8 mouse cellular contexts compared by ENCODE assay signal in genomic region chr6:145276265-145276780, GRCm38 (mm10). TPM values are rescaled to one million over a fixed set of nuclear protein-coding genes. Genes with fewer than 3 reads are reported as not detected.
A peak's percentile ranks its signal among the peaks of the same experiment; 100 is the strongest.
DNase-seq lines count a peak whose midpoint lies in the region; ATAC-seq lines count a peak whose summit lies in the region.

No protein-coding gene starts in this region.

- ATAC-seq in common myeloid progenitor, adult 5-6 weeks (replicated peaks; ENCODE audit: low read depth, poor library complexity, severe bottlenecking): peak; percentile 91
- peak; percentile 61 for ATAC-seq in intestine, embryonic 14.5 days (replicated peaks; ENCODE audit: low FRiP score, low TSS enrichment, low read depth)
- ATAC-seq in liver, embryonic 15.5 days (ENCODE audit: insufficient read depth): peak; percentile 63
- peak; percentile 60 for ATAC-seq in stomach, embryonic 15.5 days (ENCODE audit: insufficient read depth, low FRiP score, low read depth)

- no peak overlapping the region for H3K9ac ChIP-seq in intestine, embryonic 14.5 days (ENCODE audit: low read length)
- peak overlapping the region; percentile 44; the same call in 1 of the 2 replicates for H3K9ac ChIP-seq in liver, embryonic 15.5 days
- H3K9ac ChIP-seq in stomach, embryonic 15.5 days: no peak overlapping the region

- no peaks in the 10 kb centered on the region for H3K27me3 ChIP-seq in intestine, embryonic 14.5 days (replicated peaks; ENCODE audit: control insufficient read depth, insufficient read depth, low read length)
- no peaks in the 10 kb centered on the region; the same call in 1 of the 2 replicates for H3K27me3 ChIP-seq in liver, embryonic 15.5 days
- H3K27me3 ChIP-seq in stomach, embryonic 15.5 days (replicated peaks): no peaks in the 10 kb centered on the region

- H3K27ac ChIP-seq in intestine, embryonic 14.5 days (ENCODE audit: low read depth): no peak overlapping the region
- peak overlapping the region; percentile 63 for H3K27ac ChIP-seq in liver, embryonic 15.5 days (replicated peaks)
- no peak overlapping the region for H3K27ac ChIP-seq in stomach, embryonic 15.5 days

- 3% methylated on average over 17 of the region's 17 CpGs for WGBS in intestine, embryonic 14.5 days
- 4% methylated on average over 17 of the region's 17 CpGs for WGBS in liver, embryonic 15.5 days (ENCODE audit: insufficient replicate concordance)
- WGBS in stomach, embryonic 15.5 days: 2% methylated on average over 17 of the region's 17 CpGs

- H3K36me3 ChIP-seq in intestine, embryonic 14.5 days (ENCODE audit: control insufficient read depth, insufficient read depth, low read length): no peaks in the 10 kb centered on the region
- no peaks in the 10 kb centered on the region for H3K36me3 ChIP-seq in liver, embryonic 15.5 days (replicated peaks)
- no peaks in the 10 kb centered on the region for H3K36me3 ChIP-seq in stomach, embryonic 15.5 days

- peak; percentile 58 for DNase-seq in 3T3-L1 (ENCODE audit: low read depth, low spot score)
- DNase-seq in ZHBTc4 (ENCODE audit: low read depth, low spot score): peak; percentile 98
- peak; percentile 31 to 61 for DNase-seq in gastrocnemius, postnatal 4 days (ENCODE audit: low spot score in 2 of 2)
- DNase-seq in intestine, embryonic 14.5 days (ENCODE audit: low spot score): peak; percentile 85
- DNase-seq in natural killer cell, adult 2 months (ENCODE audit: low spot score in 2 of 2): peak; percentile 67 to 81

- peak overlapping the region; percentile 43 for H3K4me2 ChIP-seq in intestine, embryonic 14.5 days (ENCODE audit: low read length)
- peak overlapping the region; percentile 68 for H3K4me2 ChIP-seq in liver, embryonic 15.5 days
- peak overlapping the region; percentile 53 for H3K4me2 ChIP-seq in stomach, embryonic 15.5 days

- peaks cover 8% of the 10 kb centered on the region for H3K4me1 ChIP-seq in intestine, embryonic 14.5 days (replicated peaks; ENCODE audit: control insufficient read depth, insufficient read depth, low read length)
- H3K4me1 ChIP-seq in liver, embryonic 15.5 days (replicated peaks): peaks cover 26% of the 10 kb centered on the region
- H3K4me1 ChIP-seq in stomach, embryonic 15.5 days: peaks cover 6% of the 10 kb centered on the region

- H3K4me3 ChIP-seq in intestine, embryonic 14.5 days (ENCODE audit: low read depth, low read length): peak overlapping the region; percentile 12; the same call in 1 of the 2 replicates
- H3K4me3 ChIP-seq in liver, embryonic 15.5 days (replicated peaks): peak overlapping the region; percentile 39
- H3K4me3 ChIP-seq in stomach, embryonic 15.5 days (replicated peaks): peak overlapping the region; percentile 4; the same call in 1 of the 2 replicates

- no peaks in the 10 kb centered on the region for H3K9me3 ChIP-seq in intestine, embryonic 14.5 days (ENCODE audit: control insufficient read depth, low read length)
- no peaks in the 10 kb centered on the region for H3K9me3 ChIP-seq in liver, embryonic 15.5 days (replicated peaks)
- H3K9me3 ChIP-seq in stomach, embryonic 15.5 days: no peaks in the 10 kb centered on the region

RNA-seq across cellular contexts. Expression of gene Kras, which starts 26.3 kb away (rescaled TPM):
- total RNA-seq in common myeloid progenitor, adult 5-6 weeks (2017): 33.4 and 39.1 TPM in 2 replicates
- total RNA-seq in gastrocnemius, postnatal 4 days (2021): 10 to 100 TPM; 37.0 to 40.8 TPM
- polyA plus RNA-seq in intestine, embryonic 14.5 days (2014; fragmentation: Nextera tagmentation; extraction: Ambion mirVana): 79.0 and 79.8 TPM in 2 replicates
- 50.4 and 51.8 TPM in 2 replicates for polyA plus RNA-seq in liver, embryonic 15.5 days (2015; fragmentation: Nextera tagmentation; extraction: Ambion mirVana)
- 65.8 and 66.8 TPM in 2 replicates for polyA plus RNA-seq in stomach, embryonic 15.5 days (2015; fragmentation: Nextera tagmentation; extraction: Ambion mirVana)

Comparison
In these comparisons a context has a peak if more than half of its experiments do, and no peak if none do; other contexts are left out.
1. DNase-seq: peak in every context shown above with its lines; median percentile 98 in ZHBTc4; 85 in intestine, embryonic 14.5 days; 74 in natural killer cell, adult 2 months; 58 in 3T3-L1; 46 in gastrocnemius, postnatal 4 days.